Mouse (Mus musculus): ENCODE measurements around the gene Tcl1b1. TPM values are rescaled to one million over a fixed set of nuclear protein-coding genes. Genes with fewer than 3 reads are reported as not detected.
"Not testable (repeated sequence)": the region's sequence is repeated elsewhere in the genome, so short reads cannot be mapped to it uniquely, and the experiment has no call there.

Tcl1b1 gene
- total RNA-seq, 2 experiments from 2014 or later = not detected

- DNase-seq; intact Hi-C loops (cut with DNase I): not testable (repeated sequence)
Measured at GRCm38 (mm10) chr12:105190743-105191142, 31.3 kb downstream of the Tcl1b1 start, which contains the start of gene Tcl1b3. Gene Tcl1b3 (plus strand): TSS chr12:105191043.

GRCm38 (mm10) chr12:105199684-105200497, 40.4 kb downstream of the Tcl1b1 start:
- DNase-seq; intact Hi-C loops (cut with DNase I): not testable (repeated sequence)

- intact Hi-C loops (cut with DNase I); DNase-seq: not testable (repeated sequence)
Measured at GRCm38 (mm10) chr12:105201657-105202056, 42.2 kb downstream of the Tcl1b1 start, which contains the start of gene Tcl1b4. Gene Tcl1b4 (plus strand): TSS chr12:105201957.

GRCm38 (mm10) chr12:105207071-105207470, 47.6 kb downstream of the Tcl1b1 start:
- no peak for DNase-seq
- intact Hi-C loops (cut with DNase I) = no loop called here

GRCm38 (mm10) chr12:105208441-105208840, 49.0 kb downstream of the Tcl1b1 start:
- intact Hi-C loops (cut with DNase I) = no loop called here

GRCm38 (mm10) chr12:105209231-105209630, 49.7 kb downstream of the Tcl1b1 start:
- DNase-seq = no peak
- intact Hi-C loops (cut with DNase I) = no loop called here

More at GRCm38 (mm10) chr12:105208441-105208840, 49.0 kb downstream of the Tcl1b1 start:
- DNase-seq = no peak

Other genes with a start within 250 kb of the Tcl1b1 start
- 1 to 10 TPM in 1 of 2 experiments, under 1 TPM in 1; 0.82 to 1.4 TPM for gene Syne3, start 149.9 kb upstream of the Tcl1b1 start, total RNA-seq (2021)
- 10 to 100 TPM; 50.6 to 56.2 TPM for gene Glrx5, start 127.0 kb upstream of the Tcl1b1 start, total RNA-seq (2021)
- gene Tcl1b2, start 13.7 kb upstream of the Tcl1b1 start, total RNA-seq (2021) = not detected
- not detected for gene Tcl1b5, start 16.7 kb downstream of the Tcl1b1 start, total RNA-seq (2021)
- not detected for gene Tcl1b3, start 31.4 kb downstream of the Tcl1b1 start, total RNA-seq (2021)
- not detected for gene Tcl1b4, start 42.3 kb downstream of the Tcl1b1 start, total RNA-seq (2021)
- gene Tcl1, start 63.1 kb downstream of the Tcl1b1 start, total RNA-seq (2021) = not detected
- 10 to 100 TPM; 20.1 to 21.1 TPM for gene Tunar, start 174.2 kb downstream of the Tcl1b1 start, total RNA-seq (2021)

Measured in left cerebral cortex, postnatal 4 days (tissue).